Mouse (Mus musculus) kidney, adult 2 months (tissue): ENCODE data around the gene I0C0044D17Rik.

Experiments used
- CTCF ChIP-seq: fragments of 200-500 bp; conservative IDR thresholded peaks from 2 replicates; pipeline ENCODE4 v1.5.1; 2011; ENCODE audit warnings: low read depth, mild to moderate bottlenecking, control low read depth, low read length, moderate library complexity, mixed read lengths; ENCODE audit not compliant: insufficient read depth, insufficient read length
- POLR2A ChIP-seq: fragments of 200-500 bp; IDR thresholded peaks from one replicate; pipeline ENCODE4 v1.6.1; 2011; ENCODE audit warnings: low read depth, low read length, control low read depth

DNA sequence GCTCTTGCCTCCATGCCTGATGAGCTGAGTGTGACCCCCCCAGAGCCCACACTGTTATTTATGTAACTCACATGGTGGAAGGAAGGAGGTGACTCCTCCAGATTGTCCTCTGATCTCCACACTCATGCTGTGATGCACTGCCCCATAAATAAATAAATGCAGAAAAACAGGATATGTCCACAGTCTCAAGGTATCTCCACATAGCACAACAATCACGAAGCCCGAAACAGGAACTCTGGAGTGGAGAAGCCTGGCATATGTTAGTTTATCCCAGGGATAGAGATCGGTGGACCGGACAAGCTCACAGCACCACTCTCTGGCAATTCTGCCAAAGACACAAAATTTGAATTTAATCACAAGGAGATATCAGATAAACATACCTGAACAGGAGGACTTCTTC is 30.3 kb upstream of the I0C0044D17Rik start:
- TF ChIP-seq POLR2A (no peak), CTCF (no peak)
